ENCODE assay signal across 8 mouse cellular contexts in the genomic region with DNA sequence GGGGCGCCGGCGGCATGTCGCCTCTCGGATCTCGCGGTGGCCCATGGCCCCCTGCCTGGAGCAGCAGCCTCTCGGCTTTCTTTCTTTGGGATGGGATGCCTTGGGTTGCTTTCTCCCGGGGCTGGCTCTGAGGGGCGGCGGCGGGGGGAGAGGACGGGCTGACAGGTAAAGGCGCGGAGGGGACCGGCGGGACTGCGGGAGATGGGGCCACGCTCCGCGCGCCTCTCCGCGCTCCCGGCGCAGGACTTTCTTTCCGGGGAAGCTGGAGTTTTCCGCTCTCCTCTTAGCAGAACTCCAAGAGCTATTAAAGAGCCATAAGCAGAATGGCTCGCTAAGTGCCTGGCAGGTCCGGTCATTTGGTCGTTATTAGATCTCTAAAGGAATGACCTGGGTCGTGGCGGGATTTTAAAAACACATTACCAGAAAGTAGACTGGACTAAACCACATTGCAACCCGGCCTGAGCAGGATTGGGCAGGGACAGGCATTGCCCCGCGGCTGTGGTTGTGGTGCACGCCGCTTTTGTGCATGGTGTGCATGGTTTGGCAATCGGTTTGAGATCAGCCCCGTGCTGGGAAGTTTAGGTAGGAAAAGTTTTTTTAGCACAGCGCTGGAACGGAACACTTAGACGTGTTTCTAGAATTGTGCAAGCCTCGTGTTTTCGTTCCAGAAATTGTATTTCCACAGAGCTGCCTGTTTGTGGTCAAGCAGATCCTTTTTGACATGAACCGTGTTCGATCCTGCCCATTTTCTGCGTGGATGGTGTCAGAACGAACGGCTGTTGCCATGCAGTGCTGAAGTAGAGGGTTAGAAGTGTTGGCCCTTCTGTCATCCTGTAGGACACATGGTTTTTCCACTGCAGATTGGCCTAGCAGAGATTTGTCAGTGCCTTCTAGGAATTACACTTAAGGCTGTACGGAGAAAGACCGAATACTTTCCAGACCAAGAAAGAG. TPM values are rescaled to one million over a fixed set of nuclear protein-coding genes. Genes with fewer than 3 reads are reported as not detected.
DNase-seq lines count a peak whose midpoint lies in the region; ATAC-seq lines count a peak whose summit lies in the region.

No protein-coding gene starts in this region.

- peak overlapping the region; percentile 66 for H3K4me2 ChIP-seq in forebrain, embryonic 14.5 days (ENCODE audit: low read length)
- peak overlapping the region; percentile 68 for H3K4me2 ChIP-seq in hindbrain, embryonic 13.5 days

- intact Hi-C loops in gastrocnemius, postnatal 36 days (cut with DNase I): loop anchor here (5.0 kb wide), 3 partner anchors 57 to 108 kb away; no protein-coding TSS in a partner anchor

- peak overlapping the region; percentile 79 for H3K27ac ChIP-seq in forebrain, embryonic 14.5 days (ENCODE audit: low read depth, low read length)
- H3K27ac ChIP-seq in hindbrain, embryonic 13.5 days: peak overlapping the region; percentile 91

- H3K36me3 ChIP-seq in forebrain, embryonic 14.5 days (ENCODE audit: control insufficient read depth, insufficient read depth, low read length): no peaks in the 10 kb centered on the region
- H3K36me3 ChIP-seq in hindbrain, embryonic 13.5 days: no peaks in the 10 kb centered on the region

- ATAC-seq in forebrain, embryonic 14.5 days: peak; percentile 59
- ATAC-seq in hindbrain, embryonic 13.5 days (ENCODE audit: low FRiP score): peak; percentile 72

- WGBS in forebrain, embryonic 14.5 days: 2% methylated on average over 52 of the region's 52 CpGs
- WGBS in hindbrain, embryonic 13.5 days: 2% methylated on average over 52 of the region's 52 CpGs

- DNase-seq in gastrocnemius, adult 18-20 months (ENCODE audit: low spot score): peak; percentile 28
- DNase-seq in gastrocnemius, postnatal 36 days: no peak
- DNase-seq in c-Kit-negative CD71-positive TER-119-positive erythroid progenitor cells, embryonic 14.5 days (ENCODE audit: low read depth, low spot score): peak; percentile 27
- DNase-seq in forebrain, embryonic 14.5 days (ENCODE audit: low spot score): peak; percentile 64
- peak; percentile 48 to 64 for DNase-seq in layer of hippocampus, postnatal 10 days (ENCODE audit: low spot score in 2 of 2)
- DNase-seq in lung, postnatal 25 days (ENCODE audit: low spot score): peak; percentile 51
- peak; percentile 56 for DNase-seq in right cerebral cortex, postnatal 25 days

- H3K27me3 ChIP-seq in forebrain, embryonic 14.5 days (replicated peaks; ENCODE audit: control insufficient read depth, insufficient read depth, low read length): no peaks in the 10 kb centered on the region
- H3K27me3 ChIP-seq in hindbrain, embryonic 13.5 days: no peaks in the 10 kb centered on the region

- peaks cover 15% of the 10 kb centered on the region for H3K4me1 ChIP-seq in forebrain, embryonic 14.5 days (ENCODE audit: control insufficient read depth, insufficient read depth, low read length)
- H3K4me1 ChIP-seq in hindbrain, embryonic 13.5 days (replicated peaks): peaks cover 23% of the 10 kb centered on the region

- H3K9ac ChIP-seq in forebrain, embryonic 14.5 days (ENCODE audit: low read length): peak overlapping the region; percentile 77
- H3K9ac ChIP-seq in hindbrain, embryonic 13.5 days: peak overlapping the region; percentile 92

- H3K9me3 ChIP-seq in forebrain, embryonic 14.5 days (replicated peaks; ENCODE audit: control insufficient read depth, low read length): no peaks in the 10 kb centered on the region
- no peaks in the 10 kb centered on the region for H3K9me3 ChIP-seq in hindbrain, embryonic 13.5 days

- H3K4me3 ChIP-seq in forebrain, embryonic 14.5 days (ENCODE audit: low read depth, low read length): peak overlapping the region; percentile 61
- H3K4me3 ChIP-seq in hindbrain, embryonic 13.5 days: peak overlapping the region; percentile 81

RNA-seq across cellular contexts. Expression of gene Arl15, which starts 0.7 kb away (rescaled TPM):
- 1 to 10 TPM; 3.6 to 4.0 TPM for total RNA-seq in gastrocnemius, adult 18-20 months (2021)
- total RNA-seq in gastrocnemius, postnatal 36 days (2021): 1 to 10 TPM; 4.0 to 4.2 TPM
- 18.7 and 22.5 TPM in 2 replicates for polyA plus RNA-seq in forebrain, embryonic 14.5 days (2014; fragmentation: Nextera tagmentation; extraction: Ambion mirVana)
- polyA plus RNA-seq in hindbrain, embryonic 13.5 days (2015; fragmentation: Nextera tagmentation; extraction: Ambion mirVana): 17.1 and 17.3 TPM in 2 replicates
- total RNA-seq in layer of hippocampus, postnatal 10 days (2021): 10 to 100 TPM; 50.5 to 53.9 TPM

Comparison
In these comparisons a context has a peak if more than half of its experiments do, and no peak if none do; other contexts are left out.
1. DNase-seq: peak in gastrocnemius, adult 18-20 months (single experiment), c-Kit-negative CD71-positive TER-119-positive erythroid progenitor cells, embryonic 14.5 days (single experiment), forebrain, embryonic 14.5 days (single experiment), layer of hippocampus, postnatal 10 days (2 of 2), lung, postnatal 25 days (single experiment) and right cerebral cortex, postnatal 25 days (single experiment); none in gastrocnemius, postnatal 36 days (0 of 2).
2. RNA of gene Arl15, which starts 0.7 kb away (total RNA-seq): 50.5 to 53.9 TPM in layer of hippocampus, postnatal 10 days; 4.0 to 4.2 TPM in gastrocnemius, postnatal 36 days and 3.6 to 4.0 TPM in gastrocnemius, adult 18-20 months; every median in the first group is over 4 times any median in the second.